Mouse (Mus musculus): Measurements from ENCODE around the gene Adamtsl4.

DNA sequence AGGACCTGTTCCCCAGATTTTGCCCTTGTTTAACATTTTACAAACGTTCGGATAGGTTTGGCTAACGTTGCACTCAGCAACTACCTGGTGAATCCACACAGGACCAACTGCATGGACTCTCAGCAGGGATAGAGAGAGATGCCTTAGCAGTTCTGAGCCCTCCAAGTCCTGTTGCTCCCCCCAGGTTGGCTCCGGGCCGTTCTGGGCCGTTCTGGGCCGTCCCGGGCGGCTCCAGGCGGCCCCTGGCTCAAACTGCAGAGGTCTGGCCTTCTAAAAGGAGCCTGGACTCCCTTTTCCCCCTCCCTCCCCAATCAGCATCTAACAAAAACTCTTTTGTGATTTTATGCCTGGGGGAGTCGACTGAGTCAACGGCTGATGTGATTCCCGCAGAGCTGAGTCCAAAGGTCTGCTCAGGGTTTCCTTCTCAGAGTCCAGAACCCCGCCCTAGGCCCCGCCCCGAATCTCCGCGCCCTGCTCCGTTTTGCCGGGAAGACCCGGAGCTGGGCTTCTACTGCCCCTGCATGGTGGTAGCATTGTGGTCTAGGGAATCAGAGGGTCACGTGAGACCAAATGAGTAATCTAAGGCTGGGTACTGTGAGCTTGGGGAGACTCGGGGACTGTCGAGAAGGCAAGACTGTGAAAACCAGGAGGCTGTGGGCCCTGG is 14.3 kb upstream of the Adamtsl4 start:
- 0 out of 2 replicates have a peak, but pooled peaks have one; percentile 24 for TF ChIP-seq CTCF (conservative IDR thresholded peaks at IDR 0.05; ENCODE audit: insufficient read depth, insufficient read length, low read depth, low read length)
- TF ChIP-seq POLR2A (IDR thresholded peaks at IDR 0.05; ENCODE audit: low read depth, low read length): no peak
